Mouse (Mus musculus) gastrocnemius, postnatal 10 days (tissue): ENCODE measurements around the gene Mrpl4. TPM values are rescaled to one million over a fixed set of nuclear protein-coding genes. Genes with fewer than 3 reads are reported as not detected.
"Not testable (repeated sequence)": the region's sequence is repeated elsewhere in the genome, so short reads cannot be mapped to it uniquely, and the experiment has no call there.

Experiments
- DNase-seq: peaks from one replicate; pipeline ENCODE4 v3.0.0; 2021; ENCODE audit warnings: mixed read lengths
- total RNA-seq, 2 experiments: library from RNA; stranded (reverse); gene quantifications; 2 replicates each; pipeline ENCODE4 v1.2.3; 2021

Mrpl4 gene
- total RNA-seq, 2 experiments from 2014 or later = 48.4 to 49.1 TPM

DNA sequence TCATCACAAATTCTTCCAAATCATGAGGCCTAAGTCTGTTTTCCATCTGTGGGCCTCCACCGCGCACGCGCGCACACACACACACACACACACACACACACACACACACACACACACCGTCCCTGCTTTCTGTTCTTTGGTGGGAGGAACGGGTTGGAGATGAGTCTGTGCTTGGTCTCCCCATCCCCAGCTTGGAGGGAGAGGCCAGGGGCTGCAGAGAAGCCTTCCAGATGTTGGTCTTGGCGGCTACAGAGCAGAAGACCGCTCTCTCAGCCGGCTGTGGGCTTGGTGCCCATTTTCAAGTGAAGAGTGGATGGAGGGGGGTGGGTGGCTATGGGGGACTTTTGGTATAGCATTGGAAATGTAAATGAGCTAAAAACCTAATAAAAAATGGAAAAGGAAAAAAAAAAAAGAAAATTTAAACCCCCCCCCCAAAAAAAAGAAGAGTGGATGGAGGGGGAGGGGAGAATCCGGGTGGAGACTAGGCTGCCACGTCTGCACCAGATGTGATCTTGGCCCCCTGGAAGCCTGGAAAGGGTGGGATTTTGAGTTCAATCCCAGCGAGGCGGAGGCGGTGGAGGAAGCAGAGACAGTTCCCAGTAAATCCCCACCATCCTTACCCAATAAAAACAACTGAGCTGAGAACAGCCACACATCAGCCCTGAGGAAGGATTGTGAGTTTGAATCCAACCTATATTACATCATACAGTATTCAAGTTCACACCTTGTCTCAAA is 15.4 kb upstream of the Mrpl4 start:
- DNase-seq = peak; percentile 69

DNA sequence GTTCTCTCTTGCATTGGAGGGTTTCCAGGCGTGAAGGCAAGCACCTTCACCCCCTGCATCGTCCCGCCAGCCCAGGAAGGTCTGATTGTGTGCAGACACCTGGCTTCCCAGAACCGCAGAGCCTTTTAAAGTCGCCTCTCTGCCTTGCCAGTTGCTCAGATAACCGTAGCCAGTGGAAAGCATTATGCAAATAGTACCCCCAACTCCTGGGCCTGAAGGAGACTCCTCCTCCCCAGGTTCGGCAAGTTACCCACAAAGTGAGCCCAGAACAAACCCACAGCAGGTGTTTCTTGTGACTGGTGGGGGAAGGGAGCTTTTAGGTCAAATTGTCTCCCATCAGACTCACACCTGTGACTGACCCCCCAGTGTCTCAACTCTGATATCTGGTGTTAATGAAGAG is 14.6 kb upstream of the Mrpl4 start:
- no peak for DNase-seq

DNA sequence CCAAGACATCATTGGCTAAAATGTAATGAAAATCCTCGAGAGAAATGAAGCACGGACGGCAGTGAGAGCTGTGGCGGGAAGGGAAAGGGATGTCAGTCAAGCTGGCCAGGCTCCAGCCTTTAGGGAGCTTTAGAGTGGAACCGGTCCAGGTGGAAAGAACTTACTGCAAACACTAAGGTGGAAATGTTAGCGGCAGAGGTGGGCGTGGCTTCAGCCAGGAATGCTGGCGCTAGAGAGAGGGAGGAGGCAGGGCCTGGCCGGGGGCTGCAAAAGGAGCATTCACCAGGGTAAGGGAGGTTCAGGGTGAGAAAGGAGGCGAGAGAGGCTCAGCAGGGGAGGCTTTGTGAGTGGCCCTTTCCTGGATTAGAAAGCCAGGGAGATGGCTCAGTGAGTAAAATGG is 11.7 kb upstream of the Mrpl4 start:
- DNase-seq = peak; percentile 30

DNA sequence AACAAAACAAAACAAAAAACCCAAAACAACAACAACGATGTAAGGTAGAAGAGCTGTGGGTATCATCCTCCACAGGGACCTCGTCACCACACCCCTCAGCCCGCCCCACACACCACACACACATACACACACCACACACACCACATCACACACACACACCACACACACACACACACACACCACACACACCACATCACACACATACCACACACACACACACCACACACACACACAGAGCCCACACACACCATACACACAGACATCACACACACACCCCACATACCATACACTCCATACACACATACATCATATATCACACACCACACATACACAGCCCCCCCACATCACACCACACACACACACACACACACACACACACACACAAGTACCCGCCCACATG is 11.0 kb upstream of the Mrpl4 start:
- no peak for DNase-seq

DNA sequence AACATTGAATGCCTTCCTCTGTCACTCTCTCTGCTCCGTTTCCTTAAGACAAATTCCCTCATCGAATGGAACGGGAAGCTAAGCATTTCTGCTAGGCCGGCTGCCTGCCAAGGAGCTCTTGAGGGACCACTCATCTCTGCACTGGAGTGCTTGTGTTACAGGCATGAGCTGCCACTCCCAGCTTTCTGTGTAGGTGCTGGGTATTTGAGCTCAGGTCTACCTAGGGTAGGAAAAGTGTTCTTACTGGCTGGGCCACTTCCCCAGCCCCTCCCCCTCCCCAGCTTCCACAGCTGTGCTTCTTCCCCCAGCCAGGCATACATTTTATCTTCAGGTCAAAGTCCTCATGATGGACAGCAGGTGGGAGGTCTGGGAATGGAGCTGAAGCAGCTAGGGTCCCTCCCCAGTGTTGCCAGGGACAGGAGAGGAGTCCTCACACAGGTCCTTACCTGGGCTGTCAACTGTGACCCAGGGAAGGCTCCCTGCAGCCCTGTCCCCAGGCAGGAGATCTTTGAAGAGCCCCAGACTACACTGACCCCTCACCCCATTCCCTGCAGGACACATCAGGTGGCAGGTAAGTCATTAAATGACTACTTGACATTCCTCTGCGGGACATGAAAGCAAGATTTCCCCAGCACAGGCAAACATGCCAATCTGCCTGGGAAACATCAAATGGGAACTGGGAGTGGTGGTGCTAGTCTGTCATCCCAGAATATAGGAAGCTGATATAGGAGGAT is 9.2 kb upstream of the Mrpl4 start:
- peak; percentile 41 for DNase-seq

DNA sequence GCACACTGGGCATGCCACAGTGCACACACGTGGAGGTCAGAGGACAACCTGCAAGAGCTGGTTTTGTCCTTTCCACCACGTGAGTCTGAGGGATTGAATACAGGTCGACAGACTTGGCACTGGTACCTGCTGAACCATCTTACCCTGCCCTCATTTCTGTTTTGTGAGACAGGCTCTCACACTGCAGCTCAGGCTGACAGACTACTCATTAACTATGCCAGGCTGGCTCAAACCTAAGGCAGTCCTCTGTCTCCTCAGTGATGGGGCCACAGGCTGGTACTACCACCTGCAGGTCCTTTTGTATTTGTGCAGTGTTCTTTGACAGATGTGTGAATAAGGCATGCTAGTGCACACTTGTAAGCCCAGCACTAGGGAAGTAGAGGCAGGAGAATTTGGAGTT is 7.5 kb upstream of the Mrpl4 start:
- DNase-seq = no peak

DNA sequence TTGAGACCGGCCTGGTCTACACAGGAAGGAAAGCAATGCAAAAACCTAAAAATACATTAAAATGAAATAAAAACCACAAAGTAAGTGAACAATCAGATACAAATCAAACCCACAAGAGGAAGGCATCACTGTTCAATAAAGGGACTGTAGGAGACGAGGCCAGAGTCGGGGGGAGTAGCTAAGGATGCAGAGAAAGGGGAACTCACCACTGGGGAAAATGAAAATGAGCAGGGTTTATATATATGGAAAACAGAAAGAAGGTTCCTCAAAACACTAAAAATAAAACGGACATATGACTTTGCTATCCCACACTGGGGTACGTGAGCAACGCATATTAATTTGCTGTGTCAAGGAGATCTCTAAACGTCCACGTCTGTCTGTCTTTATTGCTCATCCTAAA is 5.5 kb upstream of the Mrpl4 start:
- no peak for DNase-seq

DNA sequence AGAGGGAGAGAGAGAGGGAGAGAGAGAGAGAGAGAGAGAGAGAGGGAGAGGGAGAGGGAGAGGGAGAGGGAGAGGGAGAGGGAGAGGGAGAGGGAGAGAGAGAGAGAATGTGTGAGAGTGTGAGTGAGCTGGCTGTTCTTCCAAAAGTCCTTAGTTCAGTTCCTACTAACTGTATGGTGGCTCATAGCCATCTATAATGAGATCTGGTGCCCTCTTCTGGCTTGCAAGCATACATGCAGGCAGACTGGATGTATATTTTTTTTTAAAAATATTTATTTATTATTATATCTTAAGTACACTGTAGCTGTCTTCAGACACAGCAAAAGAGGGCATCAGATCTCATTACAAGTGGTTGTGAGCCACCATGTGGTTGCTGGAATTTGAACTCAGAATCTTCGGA is 4.2 kb upstream of the Mrpl4 start:
- not testable (repeated sequence) for DNase-seq

DNA sequence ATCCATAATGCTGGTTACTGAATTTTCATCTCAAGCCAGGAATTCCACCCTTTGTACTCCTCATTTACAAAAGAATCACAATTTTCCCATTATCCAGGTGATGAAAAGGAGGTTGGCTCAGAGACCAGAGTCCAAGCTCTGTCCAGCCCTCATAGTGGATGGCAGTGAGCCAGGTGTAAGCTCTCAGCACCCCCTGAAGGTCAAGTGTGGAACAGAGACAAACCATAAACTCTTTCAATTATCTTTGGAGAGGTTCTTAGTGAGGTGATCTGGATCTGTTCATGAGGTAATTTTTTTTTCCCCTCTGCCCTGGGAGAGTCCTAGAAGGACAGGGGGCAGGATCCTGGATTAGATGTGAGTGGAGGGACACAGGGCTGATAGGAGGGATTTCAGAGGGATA is 1.7 kb upstream of the Mrpl4 start:
- DNase-seq = no peak

DNA sequence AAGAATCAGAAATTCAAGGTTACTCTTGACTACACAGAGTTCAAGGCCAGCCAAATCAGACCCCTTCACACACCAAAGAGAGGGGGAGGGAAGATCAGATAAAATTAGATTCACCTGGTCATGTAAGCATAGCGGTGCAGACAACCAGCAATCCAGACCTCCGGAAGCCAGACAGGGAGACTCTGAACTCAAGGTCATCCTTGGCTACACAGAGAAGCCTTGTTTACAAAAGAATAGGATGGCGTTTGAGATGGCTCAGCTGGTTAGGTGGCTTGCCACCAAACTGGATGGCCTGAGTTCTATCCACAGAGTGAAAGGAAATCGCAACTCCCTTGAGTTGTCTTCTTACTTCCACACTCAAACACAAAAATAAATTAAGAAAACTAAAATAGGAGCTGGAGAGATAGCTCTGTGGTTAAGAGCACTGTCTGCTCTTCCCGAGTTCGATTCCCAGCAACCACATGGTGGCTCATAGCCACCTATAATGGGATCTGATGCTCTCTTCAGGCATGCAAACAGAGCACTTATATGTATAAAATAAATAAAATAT is 812 bp upstream of the Mrpl4 start:
- DNase-seq = no peak

DNA sequence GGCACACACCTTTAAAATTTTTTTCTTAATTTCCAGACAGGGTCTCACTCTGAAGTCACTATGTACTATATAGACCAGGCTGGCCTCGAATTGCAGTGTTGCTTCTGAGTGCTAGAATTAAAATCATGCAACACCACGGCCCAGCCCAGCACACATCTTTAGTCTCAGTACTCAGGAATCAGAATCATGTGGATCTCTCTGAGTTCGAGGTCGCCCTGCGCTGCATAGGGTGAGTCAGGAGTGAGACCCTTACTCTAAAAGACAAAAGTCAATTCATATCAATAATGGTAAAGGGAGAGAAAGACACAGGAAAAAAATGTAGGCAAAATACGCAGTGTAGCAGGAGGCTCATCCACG is 290 bp upstream of the Mrpl4 start:
- DNase-seq = no peak

DNA sequence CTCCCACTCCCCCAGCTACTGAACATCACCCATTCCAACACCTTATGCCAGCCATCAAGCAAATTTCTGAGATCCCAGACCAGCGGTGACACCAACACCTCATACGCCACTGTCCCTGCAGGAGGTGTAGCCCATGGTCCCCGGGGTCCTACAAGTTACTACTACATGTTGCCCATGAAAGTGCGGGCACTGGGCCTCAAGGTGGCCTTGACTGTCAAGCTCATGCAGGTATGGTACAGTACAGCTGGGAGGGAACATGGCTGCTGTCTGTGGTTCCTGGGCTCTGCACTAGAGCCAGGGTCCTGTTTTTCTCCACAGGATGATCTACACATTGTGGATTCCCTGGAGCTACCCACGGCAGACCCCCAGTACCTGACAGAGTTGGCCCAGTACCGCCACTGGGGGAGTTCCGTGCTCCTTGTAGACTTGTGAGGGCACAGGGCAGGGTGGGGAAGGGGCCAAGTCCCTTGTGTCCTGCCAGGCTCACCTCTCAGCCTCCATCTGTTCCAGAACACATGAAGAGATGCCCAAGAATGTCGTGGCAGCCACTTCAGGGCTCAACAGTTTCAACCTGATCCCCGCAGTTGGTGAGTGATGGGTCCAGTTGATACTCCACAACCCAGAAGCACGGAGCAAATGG is 4.9 kb downstream of the Mrpl4 start:
- DNase-seq = no peak

DNA sequence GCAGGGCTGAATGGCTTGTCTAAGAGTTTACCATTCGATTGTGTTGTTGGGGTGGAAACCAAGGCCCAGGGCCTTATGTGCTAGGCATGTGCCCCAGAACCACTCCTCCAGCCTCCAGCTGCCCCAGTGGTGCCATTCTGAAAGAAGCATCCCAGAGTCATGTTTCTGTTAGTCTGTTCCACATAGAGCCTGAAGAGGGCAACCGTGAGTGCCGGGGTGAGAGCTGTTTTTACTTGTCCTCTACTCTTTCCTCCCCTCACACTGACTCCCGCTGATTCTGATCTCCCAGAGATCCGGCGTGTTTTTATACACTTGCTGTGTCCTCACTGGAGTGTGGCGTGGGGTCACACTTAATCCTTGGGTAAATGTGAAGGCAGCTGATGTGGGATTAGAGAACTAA is 5.5 kb downstream of the Mrpl4 start:
- DNase-seq = no peak

DNA sequence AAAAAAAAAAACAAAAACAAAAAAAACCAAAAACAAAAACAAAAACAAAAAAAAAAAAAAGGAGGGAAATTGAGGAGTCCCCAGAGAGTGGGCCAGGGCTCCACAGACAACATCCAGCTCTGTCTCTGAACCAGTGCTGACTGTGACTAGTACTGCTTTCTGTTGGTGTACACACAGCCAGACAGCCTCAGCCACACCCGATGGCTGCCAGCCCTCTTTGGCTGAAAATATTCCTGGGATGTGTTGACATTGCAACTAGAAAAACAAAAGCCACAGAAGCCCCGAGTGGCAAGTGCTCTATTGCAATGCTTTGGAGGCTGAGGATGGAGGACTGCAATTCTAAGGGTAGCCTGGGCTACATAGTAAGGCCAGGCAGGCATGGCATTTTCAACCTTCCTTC is 7.8 kb downstream of the Mrpl4 start:
- no peak for DNase-seq

DNA sequence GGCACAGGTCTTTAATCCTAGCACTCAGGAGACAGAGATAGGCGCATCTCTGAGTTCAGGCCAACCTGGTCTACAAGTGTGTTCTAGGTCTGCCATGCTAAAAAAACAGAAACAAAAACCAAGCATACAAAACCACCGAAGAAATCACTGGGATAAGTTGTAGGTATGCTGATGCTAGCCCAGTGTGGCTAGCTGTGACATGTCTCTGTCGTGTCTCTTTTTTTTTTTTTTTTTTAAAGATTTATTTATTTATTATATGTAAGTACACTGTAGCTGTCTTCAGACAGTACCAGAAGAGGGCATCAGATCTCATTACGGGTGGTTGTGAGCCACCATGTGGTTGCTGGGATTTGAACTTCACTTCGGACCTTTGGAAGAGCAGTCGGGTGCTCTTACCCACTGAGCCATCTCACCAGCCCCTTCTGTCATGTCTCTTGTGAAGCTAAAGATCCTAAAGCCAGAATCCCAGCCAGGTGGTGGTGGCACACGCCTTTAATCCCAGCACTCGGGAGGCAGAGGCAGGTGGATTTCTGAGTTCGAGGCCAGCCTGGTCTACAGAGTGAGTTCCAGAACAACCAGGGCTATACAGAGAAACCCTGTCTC is 8.5 kb downstream of the Mrpl4 start:
- DNase-seq = not testable (repeated sequence)

DNA sequence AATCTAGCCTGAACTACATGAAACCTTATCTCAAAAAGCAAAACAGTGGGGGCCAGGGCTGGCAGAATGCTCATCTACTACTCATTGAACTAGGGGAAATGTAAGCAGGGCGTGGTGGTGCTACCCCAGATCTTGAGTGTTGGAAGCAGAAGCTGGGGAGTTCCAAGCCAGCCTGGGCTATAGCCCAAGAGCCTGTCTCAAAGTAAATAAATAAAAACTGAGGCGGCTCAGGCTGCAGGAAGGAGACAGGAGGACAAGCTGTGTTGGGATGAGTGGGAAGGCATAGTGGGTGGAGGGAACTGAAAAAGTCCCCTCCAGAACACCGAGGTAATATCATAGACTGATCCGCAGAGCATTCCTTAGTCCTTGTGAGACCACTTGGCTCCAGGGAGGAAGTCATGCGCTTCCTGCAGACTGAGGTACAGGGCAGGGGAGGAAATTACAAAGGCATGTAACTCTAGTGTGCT is 9.3 kb downstream of the Mrpl4 start:
- DNase-seq = no peak

DNA sequence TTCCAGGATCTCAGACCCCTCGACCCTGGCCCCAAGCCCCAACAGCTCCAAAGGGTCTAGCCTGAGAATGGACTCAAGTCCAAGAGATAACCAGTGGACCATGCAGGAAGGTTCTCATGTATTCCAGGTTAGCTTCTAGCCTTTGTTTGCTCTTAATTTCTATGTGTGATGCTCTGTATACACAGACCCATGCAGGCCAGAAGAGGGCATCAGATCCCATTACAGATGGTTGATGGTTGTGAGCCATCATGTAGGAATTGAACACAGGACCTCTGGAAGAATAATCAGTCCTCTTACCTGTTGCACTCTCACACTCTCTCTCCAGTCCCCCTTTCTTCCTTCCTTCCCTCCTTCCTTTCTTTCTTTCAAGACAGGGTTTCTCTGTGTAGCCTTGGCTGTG is 9.8 kb downstream of the Mrpl4 start:
- DNase-seq = no peak

DNA sequence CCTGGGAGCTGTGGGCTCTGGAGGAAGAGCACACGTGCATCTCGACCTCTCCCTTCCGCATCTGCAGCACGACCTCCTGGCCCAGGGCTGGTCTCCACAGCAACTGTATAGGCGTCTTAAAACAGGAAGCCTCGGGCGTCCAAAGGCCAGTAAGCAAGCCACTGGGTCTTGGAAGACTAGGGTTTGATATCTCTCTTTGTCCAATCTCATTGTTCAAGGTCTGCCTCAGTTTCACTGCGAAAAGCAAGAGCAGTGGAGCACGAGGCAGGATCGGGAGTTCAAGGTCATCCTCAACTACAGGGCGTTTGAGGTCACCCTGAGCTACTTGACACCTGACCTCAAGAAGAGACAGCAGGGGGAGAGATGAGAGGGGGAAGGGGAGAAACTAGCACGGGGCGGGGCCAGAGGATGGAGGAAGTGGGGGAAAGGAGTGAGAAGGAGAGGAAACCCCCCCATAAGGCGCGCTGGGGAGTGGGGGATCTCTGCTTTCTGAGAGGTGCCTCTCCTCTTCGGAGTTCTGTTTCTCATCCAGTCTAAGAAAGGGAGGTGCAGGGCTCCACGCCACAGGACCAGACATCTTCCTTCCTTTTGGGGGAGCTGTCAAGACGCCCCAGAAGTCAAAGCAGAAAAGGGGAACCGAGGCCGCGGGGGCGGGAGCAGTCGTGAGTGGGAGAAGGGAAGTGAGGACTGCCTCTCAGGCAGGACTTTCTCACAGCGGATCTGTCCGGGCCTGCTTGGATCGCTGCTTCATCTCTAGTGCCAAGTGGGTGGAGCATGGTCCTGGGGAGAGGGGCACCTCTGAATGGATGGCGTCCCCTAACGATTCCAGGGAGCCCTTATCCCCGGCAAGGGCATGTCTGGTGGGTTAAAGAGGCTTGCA is 12.4 kb downstream of the Mrpl4 start:
- DNase-seq = no peak

DNA sequence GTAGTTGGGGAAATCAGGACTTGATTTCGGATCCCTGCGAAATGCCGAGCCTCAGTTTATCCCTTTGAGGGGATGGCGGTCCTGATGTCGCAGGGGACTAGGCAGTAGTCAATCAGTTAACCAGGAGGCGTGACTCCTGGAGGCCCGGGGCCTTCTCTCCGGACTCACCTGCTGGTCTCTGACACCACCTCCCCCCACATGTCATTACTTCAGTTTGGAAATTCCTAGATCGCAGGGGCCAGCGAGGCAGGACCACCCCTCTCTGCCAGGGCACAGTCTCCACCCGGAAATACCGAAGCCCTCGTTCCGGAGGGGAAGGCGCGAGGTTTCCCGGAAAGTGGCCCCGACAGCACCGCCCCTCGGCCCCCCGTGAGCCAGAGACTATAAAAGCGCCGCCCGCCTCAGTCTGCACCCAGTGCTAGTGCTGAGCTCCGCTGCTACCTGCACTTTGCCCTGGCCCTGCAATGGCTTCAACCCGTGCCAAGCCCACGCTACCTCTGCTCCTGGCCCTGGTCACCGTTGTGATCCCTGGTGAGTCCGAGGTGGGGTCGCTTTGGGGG is 13.1 kb downstream of the Mrpl4 start, which contains the start of gene Icam1:
Gene Icam1, plus strand, starts transcription at position 415 of the 560 bp plus-strand sequence.
- DNase-seq = peak; percentile 63

DNA sequence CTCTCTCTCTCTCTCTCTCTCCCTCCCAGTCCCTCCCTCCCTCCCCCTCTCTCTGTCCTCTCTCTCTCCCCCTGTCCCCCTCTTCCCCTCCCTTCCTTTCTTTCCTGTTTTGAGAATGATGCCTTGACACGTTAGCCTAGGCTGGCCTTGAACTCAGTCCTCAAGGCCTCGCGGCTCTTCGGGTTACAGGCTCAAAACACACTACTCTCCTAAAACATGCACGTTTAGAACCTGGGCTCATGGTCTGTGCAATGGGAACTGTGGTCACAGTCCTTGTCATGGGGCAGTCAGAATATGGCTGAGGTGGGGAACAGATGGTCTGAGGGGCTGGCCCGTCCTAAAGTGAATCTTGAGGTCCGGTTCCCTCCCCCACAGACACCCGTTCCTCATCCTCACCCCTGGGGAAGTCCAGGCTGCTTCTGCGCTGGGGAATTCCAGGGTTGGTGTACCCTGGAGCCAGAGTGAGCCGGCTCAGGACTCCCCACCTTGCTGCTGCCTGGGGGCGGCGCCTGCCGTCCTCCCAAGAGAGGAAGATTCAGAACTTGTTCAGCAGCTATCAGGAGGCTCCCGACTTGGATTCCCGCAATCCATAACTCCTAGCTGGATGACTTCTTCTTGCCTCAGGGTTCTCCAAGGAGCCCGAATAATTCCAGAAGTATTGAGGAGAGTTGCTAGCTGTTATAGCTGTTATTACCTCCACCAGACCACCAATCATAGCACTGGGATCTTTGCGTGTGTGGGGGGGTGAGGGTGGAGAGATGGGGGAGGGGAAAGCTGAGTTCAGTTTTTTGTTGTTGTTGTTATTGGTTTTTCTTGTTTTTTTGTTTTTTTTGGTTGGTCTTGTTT is 14.0 kb downstream of the Mrpl4 start:
- no peak for DNase-seq
